Mouse (Mus musculus): ENCODE data around the gene Plch1.
A peak's percentile ranks its signal among the peaks of the same experiment; 100 is the strongest.

The Plch1 gene

GRCm38 (mm10) chr3:63899309-63899695 is at the start of gene Plch1:
TSS of gene Plch1 (minus strand) at chr3:63899472.
- no peak for DNase-seq (ENCODE audit: extremely low spot score, low read depth, low spot score)

- DNase-seq (ENCODE audit: extremely low spot score, low read depth, low spot score), result no peak
Measured at GRCm38 (mm10) chr3:63941204-63941850, 42.1 kb upstream of the Plch1 start.

GRCm38 (mm10) chr3:63938928-63939327 is 39.7 kb upstream of the Plch1 start:
- no peak for DNase-seq (ENCODE audit: extremely low spot score, low read depth, low spot score)

- peak; percentile 49 for DNase-seq (ENCODE audit: extremely low spot score, low read depth, low spot score)
Measured at GRCm38 (mm10) chr3:63928878-63929859, 29.9 kb upstream of the Plch1 start, which contains the start of gene E130311K13Rik. TSS of gene E130311K13Rik (minus strand) at chr3:63929472.

GRCm38 (mm10) chr3:63919634-63920033 is 20.4 kb upstream of the Plch1 start:
- no peak for DNase-seq (ENCODE audit: extremely low spot score, low read depth, low spot score)

- no peak for DNase-seq (ENCODE audit: extremely low spot score, low read depth, low spot score)
Measured at GRCm38 (mm10) chr3:63910301-63910700, 11.0 kb upstream of the Plch1 start.

GRCm38 (mm10) chr3:63905241-63905640 is 6.0 kb upstream of the Plch1 start:
- no peak for DNase-seq (ENCODE audit: extremely low spot score, low read depth, low spot score)

GRCm38 (mm10) chr3:63904157-63904556 is 4.9 kb upstream of the Plch1 start:
- DNase-seq (ENCODE audit: extremely low spot score, low read depth, low spot score), result no peak

GRCm38 (mm10) chr3:63900021-63900571 is 824 bp upstream of the Plch1 start:
- no peak for DNase-seq (ENCODE audit: extremely low spot score, low read depth, low spot score)

GRCm38 (mm10) chr3:63898581-63899308 is 527 bp downstream of the Plch1 start:
- DNase-seq (ENCODE audit: extremely low spot score, low read depth, low spot score), result no peak

GRCm38 (mm10) chr3:63897177-63897576 is 2.1 kb downstream of the Plch1 start:
- no peak for DNase-seq (ENCODE audit: extremely low spot score, low read depth, low spot score)

GRCm38 (mm10) chr3:63896303-63896702 is 3.0 kb downstream of the Plch1 start:
- no peak for DNase-seq (ENCODE audit: extremely low spot score, low read depth, low spot score)

- DNase-seq (ENCODE audit: extremely low spot score, low read depth, low spot score), result no peak
Measured at GRCm38 (mm10) chr3:63895786-63896185, 3.5 kb downstream of the Plch1 start.

GRCm38 (mm10) chr3:63893677-63894076 is 5.6 kb downstream of the Plch1 start:
- DNase-seq (ENCODE audit: extremely low spot score, low read depth, low spot score), result no peak

- DNase-seq (ENCODE audit: extremely low spot score, low read depth, low spot score), result no peak
Measured at GRCm38 (mm10) chr3:63892154-63892553, 7.1 kb downstream of the Plch1 start.

- no peak for DNase-seq (ENCODE audit: extremely low spot score, low read depth, low spot score)
Measured at GRCm38 (mm10) chr3:63881065-63881464, 18.2 kb downstream of the Plch1 start.

- DNase-seq (ENCODE audit: extremely low spot score, low read depth, low spot score), result no peak
Measured at GRCm38 (mm10) chr3:63878995-63879666, 20.1 kb downstream of the Plch1 start.

- DNase-seq (ENCODE audit: extremely low spot score, low read depth, low spot score), result no peak
Measured at GRCm38 (mm10) chr3:63872818-63873217, 26.5 kb downstream of the Plch1 start.

GRCm38 (mm10) chr3:63871249-63871648 is 28.0 kb downstream of the Plch1 start:
- no peak for DNase-seq (ENCODE audit: extremely low spot score, low read depth, low spot score)

- no peak for DNase-seq (ENCODE audit: extremely low spot score, low read depth, low spot score)
Measured at GRCm38 (mm10) chr3:63868285-63868684, 31.0 kb downstream of the Plch1 start.
